Mouse (Mus musculus) kidney, adult 2 months (tissue): Measurements from ENCODE around the gene Adgb.

Experiments used
- CTCF ChIP-seq: fragments of 200-500 bp; conservative IDR thresholded peaks from 2 replicates; pipeline ENCODE4 v1.5.1; 2011; ENCODE audit warnings: low read depth, mild to moderate bottlenecking, control low read depth, low read length, moderate library complexity, mixed read lengths; ENCODE audit not compliant: insufficient read depth, insufficient read length
- POLR2A ChIP-seq: fragments of 200-500 bp; IDR thresholded peaks from one replicate; pipeline ENCODE4 v1.6.1; 2011; ENCODE audit warnings: low read depth, low read length, control low read depth

GRCm38 (mm10) chr10:10287221-10287867 lies 184.8 kb downstream of the Adgb start:
- TF ChIP-seq POLR2A = no peak
- no peak for TF ChIP-seq CTCF
